Mouse (Mus musculus) c-Kit-positive CD71-positive TER-119-positive erythroid progenitor cells, embryonic 14.5 days (primary cell): ENCODE data around the gene Scaf1.
A peak's percentile ranks its signal among the peaks of the same experiment; 100 is the strongest.

Experiments used
- DNase-seq: peaks from one replicate; pipeline ENCODE4 v3.0.0-alpha.2; 2013; ENCODE audit warnings: low spot score

The Scaf1 gene

GRCm38 (mm10) chr7:45014096-45014451, 2.1 kb downstream of the Scaf1 start:
- DNase-seq = no peak

GRCm38 (mm10) chr7:45013366-45014095, 2.6 kb downstream of the Scaf1 start:
- DNase-seq = no peak

DNA sequence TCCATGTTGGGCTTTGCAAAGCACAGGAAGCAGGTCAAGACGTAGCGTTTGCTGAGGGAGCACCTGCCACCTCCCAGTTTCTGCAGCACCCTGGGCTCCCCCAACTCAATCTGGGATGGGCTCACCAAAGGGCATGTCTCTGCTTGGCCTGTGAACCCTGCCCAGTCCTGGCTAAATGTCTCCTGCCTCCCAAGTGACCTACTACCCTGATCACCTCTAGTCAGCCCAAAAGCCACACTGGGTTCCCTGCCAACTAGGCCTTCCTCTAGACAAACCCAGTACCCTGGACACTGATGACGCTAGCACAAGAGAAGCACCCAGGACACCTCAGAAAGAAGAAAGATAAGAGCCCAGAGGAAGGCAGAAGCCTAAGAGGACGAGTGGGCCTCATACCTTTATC, 3.3 kb downstream of the Scaf1 start:
- DNase-seq = no peak

DNA sequence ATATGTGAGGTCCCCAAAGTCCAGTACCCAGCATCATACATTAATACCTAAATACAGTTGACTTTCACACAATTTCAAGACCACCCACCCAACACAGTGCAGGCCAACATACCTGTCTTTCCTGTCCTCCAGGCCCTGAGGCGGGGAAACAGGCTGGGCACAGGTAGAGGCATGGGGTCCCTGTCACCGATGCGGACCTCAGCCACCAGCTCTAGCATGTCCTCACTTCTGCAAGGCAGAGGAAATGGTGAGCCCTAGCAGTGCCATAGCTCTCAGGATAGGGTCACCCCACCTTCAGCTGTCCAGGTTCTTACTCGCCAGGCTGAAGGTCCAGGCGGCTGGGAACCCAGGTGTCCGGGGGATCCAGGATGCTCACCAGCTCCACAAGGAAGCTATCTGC, 4.2 kb downstream of the Scaf1 start:
- no peak for DNase-seq

- DNase-seq = no peak
These were observed 7.8 kb downstream of the Scaf1 start for GRCm38 (mm10) chr7:45008411-45008810.

GRCm38 (mm10) chr7:45007846-45008245, 8.3 kb downstream of the Scaf1 start:
- DNase-seq = no peak

- DNase-seq = no peak
These were observed 9.0 kb downstream of the Scaf1 start for GRCm38 (mm10) chr7:45007141-45007540.

DNA sequence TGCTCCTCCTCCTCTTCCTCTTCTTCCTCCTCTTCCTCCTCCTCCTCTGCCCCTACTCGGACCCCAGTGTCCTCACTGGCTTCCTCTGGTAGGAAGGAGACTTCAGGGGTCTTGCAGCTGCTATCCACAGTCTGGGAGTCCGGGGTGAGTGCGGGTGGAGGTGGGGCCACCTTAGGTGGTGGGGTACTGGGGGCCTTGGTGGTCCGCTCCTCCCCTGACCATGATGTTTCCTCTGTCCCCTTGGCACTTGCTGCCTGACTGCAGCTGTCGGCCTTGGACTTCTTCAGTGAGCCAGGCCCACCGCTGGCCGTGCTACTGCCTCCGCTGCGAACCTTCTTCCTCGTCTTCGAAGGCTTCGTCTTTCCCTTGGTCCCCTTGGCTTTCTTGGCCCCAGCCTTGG, 9.7 kb downstream of the Scaf1 start:
- no peak for DNase-seq

GRCm38 (mm10) chr7:45005321-45005992, 10.7 kb downstream of the Scaf1 start:
- no peak for DNase-seq

- DNase-seq = no peak
These were observed 11.6 kb downstream of the Scaf1 start for GRCm38 (mm10) chr7:45004546-45004945.

DNA sequence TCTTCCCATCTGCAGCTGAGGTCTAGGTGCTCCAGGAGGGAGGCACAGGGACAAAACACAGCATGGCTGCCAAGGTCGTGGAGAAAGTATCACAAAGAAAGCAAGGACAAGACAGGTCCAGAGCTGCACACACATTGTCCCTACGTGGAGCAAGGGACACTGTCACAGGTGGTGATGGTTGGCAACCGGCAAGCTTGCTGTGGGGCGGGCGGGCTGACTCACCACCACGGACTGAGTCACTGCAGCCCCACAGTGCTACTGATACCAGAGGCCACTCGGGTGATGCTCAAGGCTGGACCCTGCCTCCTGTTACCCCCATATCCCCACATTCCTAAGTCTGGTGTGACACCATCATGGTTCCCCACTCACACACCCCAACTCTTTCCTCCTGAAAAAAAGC, 13.7 kb downstream of the Scaf1 start:
- no peak for DNase-seq

DNA sequence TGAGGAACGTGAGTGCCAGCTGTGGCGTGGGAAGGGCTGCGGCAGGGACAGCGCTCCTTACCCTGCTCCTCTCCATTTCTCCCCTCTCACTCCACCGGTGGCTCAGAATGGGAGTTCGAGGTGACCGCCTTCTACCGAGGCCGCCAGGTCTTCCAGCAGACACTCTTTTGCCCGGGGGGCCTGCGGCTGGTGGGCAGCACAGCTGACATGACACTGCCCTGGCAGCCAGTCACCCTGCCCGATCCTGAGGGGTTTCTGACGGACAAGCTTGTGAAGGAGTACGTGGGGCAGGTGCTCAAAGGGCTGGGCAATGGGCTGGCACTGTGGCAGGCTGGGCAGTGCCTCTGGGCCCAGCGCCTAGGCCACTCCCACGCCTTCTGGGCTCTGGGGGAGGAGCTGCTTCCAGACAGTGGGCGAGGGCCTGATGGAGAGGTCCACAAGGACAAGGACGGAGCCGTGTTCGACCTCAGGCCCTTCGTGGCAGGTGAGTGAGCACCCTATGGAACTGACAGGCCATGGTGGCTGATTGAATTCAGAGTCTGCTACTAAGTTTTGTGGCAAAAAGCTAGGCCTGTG, 15.5 kb downstream of the Scaf1 start:
- DNase-seq = no peak

GRCm38 (mm10) chr7:44999753-45000152, 16.4 kb downstream of the Scaf1 start:
- no peak for DNase-seq

DNA sequence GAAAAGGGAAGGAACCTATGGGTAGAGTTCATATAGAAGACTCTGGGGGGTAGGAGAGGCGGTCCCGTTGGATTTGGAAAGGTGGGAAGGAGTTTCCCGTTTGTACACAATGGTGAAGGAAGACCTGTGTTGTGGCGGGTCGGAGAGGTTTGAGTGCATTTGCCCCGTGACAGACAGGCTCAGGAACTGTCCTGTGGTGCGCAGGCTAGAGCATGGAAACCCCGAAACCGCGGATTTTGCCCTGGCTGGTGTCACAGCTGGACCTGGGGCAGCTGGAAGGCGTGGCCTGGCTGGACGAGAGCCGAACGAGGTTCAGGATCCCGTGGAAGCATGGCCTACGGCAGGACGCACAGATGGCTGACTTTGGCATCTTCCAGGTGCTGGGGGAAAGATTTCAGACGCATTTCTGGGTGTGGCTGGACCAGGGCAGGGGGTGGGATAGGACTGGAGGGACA, 17.6 kb downstream of the Scaf1 start, which contains the start of gene Bcl2l12:
TSS of gene Bcl2l12 (minus strand) at position 212 of the 455 bp plus-strand sequence.
- peak; percentile 40 for DNase-seq

DNA sequence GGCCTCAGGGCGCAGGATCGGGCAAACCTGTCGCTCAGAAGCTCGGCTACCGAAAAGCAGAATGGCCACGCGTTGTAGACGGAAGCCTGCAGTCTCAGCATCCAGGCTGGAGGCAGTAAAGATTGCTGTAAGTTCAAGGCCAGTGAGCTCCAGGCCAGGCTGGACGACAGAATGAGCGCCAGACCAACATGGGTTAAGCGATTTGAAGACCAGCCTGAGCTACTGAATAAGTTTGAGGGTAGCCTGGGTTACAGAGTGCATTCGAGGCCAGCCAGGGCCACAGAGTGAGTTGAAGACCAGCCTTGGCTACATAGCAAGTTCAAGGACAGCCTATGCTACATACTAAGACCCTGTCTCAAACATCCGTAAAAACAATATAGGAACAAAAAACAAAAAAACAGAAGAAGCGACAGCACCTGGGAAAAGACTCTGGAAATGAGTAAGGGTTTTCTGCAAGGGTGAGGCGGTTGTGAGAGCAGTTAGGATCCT, 18.2 kb downstream of the Scaf1 start:
- DNase-seq = no peak

- peak; percentile 97 for DNase-seq
These were observed 18.8 kb downstream of the Scaf1 start, which contains the start of gene Irf3 for GRCm38 (mm10) chr7:44997231-44997939. Gene Irf3, plus strand, starts transcription at chr7:44997648.

- no peak for DNase-seq
These were observed 19.5 kb downstream of the Scaf1 start for GRCm38 (mm10) chr7:44996672-44997071.

- DNase-seq = no peak
These were observed 29.1 kb downstream of the Scaf1 start for GRCm38 (mm10) chr7:44986879-44987718.

DNA sequence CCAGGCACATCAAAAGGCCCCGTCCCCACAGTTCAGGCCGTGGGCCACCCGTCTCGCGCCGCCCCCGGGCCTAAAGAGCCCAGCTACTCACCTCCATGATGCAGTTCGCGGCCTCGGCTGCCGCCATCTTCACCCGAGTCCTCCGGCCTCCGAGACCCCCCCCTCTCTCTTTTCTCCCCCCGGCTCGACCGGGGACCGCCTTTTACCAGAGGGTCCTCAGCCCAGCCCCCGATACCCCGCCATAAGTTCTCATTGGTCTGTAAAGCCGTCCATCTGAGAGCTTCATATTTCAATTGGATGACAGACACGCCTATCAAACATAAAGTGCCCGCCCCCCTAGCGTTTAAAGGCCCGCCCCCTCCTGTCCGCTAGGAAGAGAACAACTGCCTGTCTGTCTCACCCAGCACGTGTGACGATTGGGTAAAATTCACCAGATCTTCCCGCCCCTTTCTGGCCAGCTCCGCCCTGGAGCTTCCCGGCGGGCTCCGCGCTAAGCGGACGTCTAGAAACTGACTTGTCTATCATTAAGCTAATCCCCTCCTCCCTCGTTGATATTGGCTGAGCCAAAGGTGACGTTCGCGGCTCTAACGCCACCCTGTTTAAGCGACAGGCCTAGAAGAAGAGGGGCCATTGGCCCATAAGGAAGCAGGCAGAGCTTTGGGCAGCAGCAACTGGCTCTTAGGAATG, 29.8 kb downstream of the Scaf1 start, which contains the start of gene Prmt1:
TSS of gene Prmt1 (minus strand) at position 377 of the 687 bp plus-strand sequence.
- peak; percentile 98 for DNase-seq

GRCm38 (mm10) chr7:44985595-44986191, 30.5 kb downstream of the Scaf1 start:
- DNase-seq = peak; percentile 51
